Mouse (Mus musculus): ENCODE measurements around the gene Gm8947. TPM values are rescaled to one million over a fixed set of nuclear protein-coding genes. Genes with fewer than 3 reads are reported as not detected.
"Not testable (repeated sequence)": the region's sequence is repeated elsewhere in the genome, so short reads cannot be mapped to it uniquely, and the experiment has no call there.

Gene Gm8947
- polyA plus RNA-seq, 1 experiment from 2014 or later: 0.91 TPM

- H3K4me3 ChIP-seq (ENCODE audit: low read length): no peak overlapping the region
- no peaks in the 10 kb centered on the region for H3K36me3 ChIP-seq (ENCODE audit: insufficient read depth, low read length)
- H3K27ac ChIP-seq (ENCODE audit: low read length): peak overlapping the region; percentile 26; the same call in 1 of the 2 replicates
- 47% methylated on average over 2 of the region's 2 CpGs for WGBS
- no peak overlapping the region for H3K9ac ChIP-seq (replicated peaks; ENCODE audit: low read length)
- no peaks in the 10 kb centered on the region for H3K9me3 ChIP-seq (ENCODE audit: low read length)
- ATAC-seq (ENCODE audit: low FRiP score, low TSS enrichment): no peak
- peaks cover 14% of the 10 kb centered on the region for H3K4me1 ChIP-seq (ENCODE audit: insufficient read depth, low read length)
- H3K27me3 ChIP-seq (ENCODE audit: insufficient read depth, low read length): no peaks in the 10 kb centered on the region
- no peak overlapping the region for H3K4me2 ChIP-seq (replicated peaks; ENCODE audit: low read depth, low read length)
Measured at GRCm38 (mm10) chr1:151178505-151179083, 13.6 kb upstream of the Gm8947 start.

GRCm38 (mm10) chr1:151180167-151180566 is 12.0 kb upstream of the Gm8947 start:
- H3K4me3 ChIP-seq (ENCODE audit: low read length): no peak overlapping the region
- no peaks in the 10 kb centered on the region for H3K36me3 ChIP-seq (ENCODE audit: insufficient read depth, low read length)
- no peaks in the 10 kb centered on the region for H3K27me3 ChIP-seq (ENCODE audit: insufficient read depth, low read length)
- no peak for ATAC-seq (ENCODE audit: low FRiP score, low TSS enrichment)
- H3K4me1 ChIP-seq (ENCODE audit: insufficient read depth, low read length): peaks cover 14% of the 10 kb centered on the region
- H3K27ac ChIP-seq (ENCODE audit: low read length): no peak overlapping the region
- no peak overlapping the region for H3K9ac ChIP-seq (replicated peaks; ENCODE audit: low read length)
- no peak overlapping the region for H3K4me2 ChIP-seq (replicated peaks; ENCODE audit: low read depth, low read length)
- 72% methylated on average over 2 of the region's 2 CpGs for WGBS
- no peaks in the 10 kb centered on the region for H3K9me3 ChIP-seq (ENCODE audit: low read length)

GRCm38 (mm10) chr1:151182266-151182665 is 9.9 kb upstream of the Gm8947 start, which contains the start of gene Gm47985:
Gene Gm47985 (plus strand): TSS chr1:151182537.
- not testable (repeated sequence) for H3K9ac ChIP-seq (replicated peaks; ENCODE audit: low read length); H3K4me2 ChIP-seq (replicated peaks; ENCODE audit: low read depth, low read length); H3K27me3 ChIP-seq (ENCODE audit: insufficient read depth, low read length); H3K36me3 ChIP-seq (ENCODE audit: insufficient read depth, low read length); H3K9me3 ChIP-seq (ENCODE audit: low read length); H3K27ac ChIP-seq (ENCODE audit: low read length); H3K4me3 ChIP-seq (ENCODE audit: low read length); ATAC-seq (ENCODE audit: low FRiP score, low TSS enrichment)
- WGBS: no CpG with 5 or more reads among the region's 7 CpGs
- H3K4me1 ChIP-seq (ENCODE audit: insufficient read depth, low read length): peaks cover 11% of the 10 kb centered on the region

- H3K36me3 ChIP-seq (ENCODE audit: insufficient read depth, low read length); H3K27ac ChIP-seq (ENCODE audit: low read length); H3K9me3 ChIP-seq (ENCODE audit: low read length); H3K4me1 ChIP-seq (ENCODE audit: insufficient read depth, low read length); H3K27me3 ChIP-seq (ENCODE audit: insufficient read depth, low read length); H3K4me3 ChIP-seq (ENCODE audit: low read length); H3K9ac ChIP-seq (replicated peaks; ENCODE audit: low read length); H3K4me2 ChIP-seq (replicated peaks; ENCODE audit: low read depth, low read length): not testable (repeated sequence)
- peak; percentile 63 for ATAC-seq (ENCODE audit: low FRiP score, low TSS enrichment)
- WGBS: 72% methylated on average over 3 of the region's 3 CpGs
Measured at GRCm38 (mm10) chr1:151186186-151186585, 6.0 kb upstream of the Gm8947 start.

- not testable (repeated sequence) for H3K4me2 ChIP-seq (replicated peaks; ENCODE audit: low read depth, low read length); H3K9ac ChIP-seq (replicated peaks; ENCODE audit: low read length); ATAC-seq (ENCODE audit: low FRiP score, low TSS enrichment); H3K9me3 ChIP-seq (ENCODE audit: low read length); H3K4me3 ChIP-seq (ENCODE audit: low read length); H3K4me1 ChIP-seq (ENCODE audit: insufficient read depth, low read length); H3K27me3 ChIP-seq (ENCODE audit: insufficient read depth, low read length); H3K27ac ChIP-seq (ENCODE audit: low read length); H3K36me3 ChIP-seq (ENCODE audit: insufficient read depth, low read length)
- WGBS: 69% methylated on average over 4 of the region's 4 CpGs
Measured at GRCm38 (mm10) chr1:151186879-151187424, 5.2 kb upstream of the Gm8947 start.

GRCm38 (mm10) chr1:151188469-151188868 is 3.7 kb upstream of the Gm8947 start:
- Histone ChIP-seq H3K27me3 (ENCODE audit: insufficient read depth, low read length) (no peaks in the 10 kb centered on the region), H3K4me3 (ENCODE audit: low read length) (no peak overlapping the region), H3K4me2 (replicated peaks; ENCODE audit: low read depth, low read length) (no peak overlapping the region), H3K9ac (replicated peaks; ENCODE audit: low read length) (no peak overlapping the region), H3K36me3 (ENCODE audit: insufficient read depth, low read length) (no peaks in the 10 kb centered on the region), H3K9me3 (ENCODE audit: low read length) (no peaks in the 10 kb centered on the region), H3K4me1 (ENCODE audit: insufficient read depth, low read length) (no peaks in the 10 kb centered on the region), H3K27ac (ENCODE audit: low read length) (0 out of 2 replicates have a peak overlapping the region, but pooled peaks have one; percentile 14)
- 84% methylated on average over 4 of the region's 4 CpGs for WGBS
- no peak for ATAC-seq (ENCODE audit: low FRiP score, low TSS enrichment)

- H3K9me3 ChIP-seq (ENCODE audit: low read length); ATAC-seq (ENCODE audit: low FRiP score, low TSS enrichment); H3K4me2 ChIP-seq (replicated peaks; ENCODE audit: low read depth, low read length); H3K36me3 ChIP-seq (ENCODE audit: insufficient read depth, low read length); H3K27me3 ChIP-seq (ENCODE audit: insufficient read depth, low read length); H3K9ac ChIP-seq (replicated peaks; ENCODE audit: low read length); H3K4me1 ChIP-seq (ENCODE audit: insufficient read depth, low read length); H3K4me3 ChIP-seq (ENCODE audit: low read length); H3K27ac ChIP-seq (ENCODE audit: low read length): not testable (repeated sequence)
- 89% methylated on average over 13 of the region's 15 CpGs for WGBS
Measured at GRCm38 (mm10) chr1:151192739-151193138, 563 bp downstream of the Gm8947 start.

- H3K9me3 ChIP-seq (ENCODE audit: low read length); ATAC-seq (ENCODE audit: low FRiP score, low TSS enrichment); H3K27ac ChIP-seq (ENCODE audit: low read length); H3K4me1 ChIP-seq (ENCODE audit: insufficient read depth, low read length); H3K4me2 ChIP-seq (replicated peaks; ENCODE audit: low read depth, low read length); H3K27me3 ChIP-seq (ENCODE audit: insufficient read depth, low read length); H3K4me3 ChIP-seq (ENCODE audit: low read length); H3K36me3 ChIP-seq (ENCODE audit: insufficient read depth, low read length); H3K9ac ChIP-seq (replicated peaks; ENCODE audit: low read length): not testable (repeated sequence)
- WGBS: 66% methylated on average over 4 of the region's 4 CpGs
Measured at GRCm38 (mm10) chr1:151195986-151196385, 3.8 kb downstream of the Gm8947 start.

GRCm38 (mm10) chr1:151196690-151197089 is 4.5 kb downstream of the Gm8947 start:
- not testable (repeated sequence) for H3K9me3 ChIP-seq (ENCODE audit: low read length)
- 62% methylated on average over 3 of the region's 3 CpGs for WGBS

GRCm38 (mm10) chr1:151198120-151198519 is 5.9 kb downstream of the Gm8947 start, which contains the start of gene Gm47995:
Gene Gm47995 (plus strand): TSS chr1:151198448.
- not testable (repeated sequence) for H3K27ac ChIP-seq (ENCODE audit: low read length); ATAC-seq (ENCODE audit: low FRiP score, low TSS enrichment); H3K9ac ChIP-seq (replicated peaks; ENCODE audit: low read length); H3K4me1 ChIP-seq (ENCODE audit: insufficient read depth, low read length); H3K27me3 ChIP-seq (ENCODE audit: insufficient read depth, low read length); H3K9me3 ChIP-seq (ENCODE audit: low read length); H3K36me3 ChIP-seq (ENCODE audit: insufficient read depth, low read length); H3K4me3 ChIP-seq (ENCODE audit: low read length); H3K4me2 ChIP-seq (replicated peaks; ENCODE audit: low read depth, low read length)
- WGBS: 78% methylated on average over 2 of the region's 4 CpGs

More at GRCm38 (mm10) chr1:151196690-151197089, 4.5 kb downstream of the Gm8947 start:
- not testable (repeated sequence) for H3K4me1 ChIP-seq (ENCODE audit: insufficient read depth, low read length); H3K27me3 ChIP-seq (ENCODE audit: insufficient read depth, low read length); H3K27ac ChIP-seq (ENCODE audit: low read length); H3K4me3 ChIP-seq (ENCODE audit: low read length); H3K4me2 ChIP-seq (replicated peaks; ENCODE audit: low read depth, low read length); H3K9ac ChIP-seq (replicated peaks; ENCODE audit: low read length); H3K36me3 ChIP-seq (ENCODE audit: insufficient read depth, low read length); ATAC-seq (ENCODE audit: low FRiP score, low TSS enrichment)

Data from kidney, embryonic 16.5 days (tissue).